Mouse (Mus musculus) forebrain, embryonic 10.5 days (tissue): Measurements from ENCODE around the gene Slc34a2. TPM values are rescaled to one million over a fixed set of nuclear protein-coding genes. Genes with fewer than 3 reads are reported as not detected.

ENCODE experiments used
- DNase-seq: peaks from one replicate; pipeline ENCODE4 v3.0.0-alpha.2; 2017; ENCODE audit warnings: low spot score; ENCODE audit errors: extremely low spot score
- H3K27ac ChIP-seq: fragments of 300-500 bp; sonication (generic); 2 replicates; pipeline ENCODE4 v1.5.1; 2016; ENCODE audit warnings: mild to moderate bottlenecking
- H3K27me3 ChIP-seq: fragments of 300-500 bp; sonication (generic); 2 replicates; pipeline ENCODE4 v1.6.1; 2016; ENCODE audit warnings: mild to moderate bottlenecking; ENCODE audit not compliant: poor library complexity, severe bottlenecking
- H3K36me3 ChIP-seq: fragments of 300-500 bp; sonication (generic); replicated peaks from 2 replicates; pipeline ENCODE4 v1.6.1; 2016; ENCODE audit warnings: mild to moderate bottlenecking, moderate library complexity
- H3K4me1 ChIP-seq: fragments of 300-500 bp; sonication (generic); 2 replicates; pipeline ENCODE4 v1.6.1; 2016
- H3K4me3 ChIP-seq: fragments of 300-500 bp; sonication (generic); 2 replicates; pipeline ENCODE4 v1.5.1; 2016; ENCODE audit warnings: mild to moderate bottlenecking, moderate library complexity
- H3K9me3 ChIP-seq: fragments of 300-500 bp; sonication (generic); 2 replicates; pipeline ENCODE4 v1.6.1; 2016; ENCODE audit warnings: mild to moderate bottlenecking, moderate library complexity
- WGBS: fragments of 180-500 bp; shearing (Covaris S2); methylation state at CpG from one replicate; pipeline ENCODE4 v1.1.7; 2016; 5-methylcytosine and 5-hydroxymethylcytosine counted together
- polyA plus RNA-seq: library from polyadenylated mRNA; unstranded; fragments of >200 nt; fragmentation: Nextera tagmentation; extraction: Ambion mirVana; gene quantifications from 2 replicates; pipeline ENCODE4 v1.2.1, GENCODE M21; 2016

Slc34a2 gene
- not detected in 2 replicates for polyA plus RNA-seq

DNA sequence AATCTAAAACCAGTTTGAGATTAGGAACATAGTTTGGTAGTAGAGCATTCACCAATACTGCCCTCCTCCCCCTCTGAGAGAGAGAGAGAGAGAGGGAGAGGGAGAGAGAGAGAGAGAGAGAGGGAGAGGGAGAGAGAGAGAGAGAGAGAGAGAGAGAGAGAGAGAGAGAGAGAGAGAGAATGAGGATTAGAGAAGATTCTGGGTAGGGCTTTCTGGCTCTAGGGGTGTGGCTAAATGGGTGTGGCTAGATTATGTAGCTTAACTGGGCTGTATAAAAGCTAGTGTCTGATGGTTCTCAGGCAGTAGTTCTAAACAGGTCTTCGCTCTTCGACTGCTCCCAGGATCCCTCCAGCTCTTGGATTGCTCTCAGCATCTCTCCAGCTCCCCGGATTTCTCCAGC, at the start of gene Slc34a2:
Gene Slc34a2 (plus strand): TSS at position 301 of the 400 bp plus-strand sequence.
- WGBS, result 91% methylated on average over 3 of the region's 3 CpGs
- Histone ChIP-seq H3K27ac (no peak within 1 kb of the TSS), H3K9me3 (no peaks in the 10 kb centered on the region), H3K4me3 (no peak within 1 kb of the TSS), H3K27me3 (no peaks in the 10 kb centered on the region), H3K4me1 (no peaks in the 10 kb centered on the region), H3K36me3 (no peaks in the 10 kb centered on the region)
- no peak for DNase-seq

DNA sequence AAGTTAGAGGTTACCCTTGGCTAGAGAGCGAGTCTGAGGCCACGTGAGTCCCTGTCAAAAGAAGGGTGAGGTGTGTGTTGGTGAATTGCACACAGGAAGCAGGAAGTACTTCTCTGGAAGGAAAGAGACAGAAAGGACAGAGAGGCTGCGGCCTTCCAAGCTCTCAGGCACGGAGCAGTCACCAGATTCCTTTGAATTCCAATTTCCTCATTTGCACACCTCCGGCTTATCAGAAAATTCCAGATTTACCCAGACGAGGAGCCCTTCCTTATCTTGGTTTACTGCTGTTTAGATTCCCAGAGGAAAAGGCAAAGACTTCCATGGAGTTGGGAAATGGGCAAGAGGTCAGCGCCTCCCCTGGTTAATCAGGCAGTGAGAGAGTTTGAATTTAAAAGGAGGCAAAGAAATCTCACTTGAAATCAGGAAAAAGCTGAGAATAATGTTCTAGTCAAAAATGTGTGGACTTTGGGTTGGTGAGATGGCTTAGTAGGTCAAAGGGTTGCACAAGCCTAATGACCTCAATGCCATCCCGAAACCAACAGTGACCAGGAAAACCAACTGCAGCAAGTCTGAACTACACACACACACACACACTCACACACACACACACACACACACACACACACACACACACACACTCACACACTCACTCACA, 47.1 kb upstream of the Slc34a2 start:
- H3K27ac ChIP-seq, result no peak overlapping the region
- H3K27me3 ChIP-seq, result no peaks in the 10 kb centered on the region
- no peak overlapping the region for H3K4me3 ChIP-seq
- peaks cover under 1% of the 10 kb centered on the region; the same call in 1 of the 2 replicates for H3K4me1 ChIP-seq
- DNase-seq, result no peak
- WGBS, result 86% methylated on average over 8 of the region's 8 CpGs
- no peaks in the 10 kb centered on the region for H3K36me3 ChIP-seq
- no peaks in the 10 kb centered on the region for H3K9me3 ChIP-seq

DNA sequence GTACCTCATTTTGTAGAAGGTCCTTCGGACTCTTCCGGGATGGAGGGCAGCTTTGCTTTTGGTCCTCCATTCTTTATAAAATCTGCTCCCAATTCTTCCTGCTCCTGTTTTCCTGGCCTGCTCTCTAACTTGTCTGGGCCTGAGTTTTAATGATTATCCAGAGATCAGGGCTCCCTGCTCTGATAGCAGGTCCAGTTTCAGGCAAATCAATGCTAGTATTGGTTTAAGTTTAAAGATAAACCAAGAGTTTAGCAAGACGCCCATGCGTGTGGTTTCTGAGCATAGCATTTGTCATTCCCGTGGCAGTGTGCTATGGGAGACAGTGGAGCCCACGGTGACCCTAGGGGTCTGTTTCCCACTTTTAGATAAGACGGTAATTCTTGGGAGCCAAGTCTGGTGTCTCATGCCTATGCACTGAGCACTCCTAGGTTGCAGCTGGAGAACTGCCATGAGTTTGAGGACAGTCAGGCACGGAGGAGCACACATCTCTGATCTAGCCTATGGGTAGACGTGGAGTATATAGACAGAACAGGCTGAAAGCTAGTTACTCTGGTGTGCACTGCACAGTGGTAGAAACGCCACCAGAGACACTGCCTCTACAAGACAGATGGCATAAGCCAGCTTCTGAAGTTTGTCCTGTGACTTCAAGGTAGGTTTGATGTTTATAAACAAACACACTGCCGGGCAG, 45.5 kb upstream of the Slc34a2 start:
- Histone ChIP-seq H3K36me3 (no peaks in the 10 kb centered on the region), H3K4me3 (no peak overlapping the region), H3K4me1 (peaks cover 15% of the 10 kb centered on the region), H3K27ac (no peak overlapping the region), H3K27me3 (no peaks in the 10 kb centered on the region), H3K9me3 (no peaks in the 10 kb centered on the region)
- WGBS, result 94% methylated on average over 11 of the region's 11 CpGs
- DNase-seq, result no peak

DNA sequence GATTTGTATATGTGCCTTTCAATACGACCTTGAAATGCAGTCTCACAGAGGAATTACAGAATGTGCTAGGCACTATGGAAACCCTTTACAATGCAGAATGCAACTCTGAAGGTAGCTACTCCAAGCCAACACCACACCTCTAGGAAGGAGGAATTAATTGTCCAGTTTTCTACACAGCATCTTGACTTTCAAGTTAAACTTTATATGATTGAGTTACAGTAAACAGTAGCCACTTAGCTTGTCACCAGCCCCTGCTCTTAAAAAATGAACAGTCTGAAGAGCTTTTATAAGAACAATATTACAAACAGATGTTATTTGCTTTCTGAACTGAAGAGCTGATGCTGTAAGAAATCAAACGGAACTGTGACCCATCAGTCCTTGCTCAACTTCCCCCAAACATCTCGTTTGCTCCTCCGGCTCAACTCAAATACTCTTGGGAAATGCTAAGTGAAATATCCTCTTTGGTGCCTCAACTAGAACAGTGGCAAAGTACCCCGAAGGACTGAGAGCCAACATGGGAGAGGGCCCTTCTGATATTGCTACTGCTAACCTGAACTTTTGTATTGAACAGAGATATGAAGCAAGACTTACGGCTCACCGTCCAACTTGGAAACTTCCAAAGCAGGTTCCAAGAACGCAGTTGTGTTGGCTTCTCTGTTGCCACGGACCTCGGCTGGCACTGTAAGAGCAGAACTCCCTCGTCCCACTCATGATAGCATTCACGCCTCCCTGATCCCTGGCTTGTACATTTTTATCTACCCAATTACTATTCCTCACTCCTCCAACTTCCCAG, 44.2 kb upstream of the Slc34a2 start:
- no peaks in the 10 kb centered on the region for H3K9me3 ChIP-seq
- H3K27ac ChIP-seq, result no peak overlapping the region
- H3K36me3 ChIP-seq, result no peaks in the 10 kb centered on the region
- peaks cover 15% of the 10 kb centered on the region for H3K4me1 ChIP-seq
- H3K4me3 ChIP-seq, result no peak overlapping the region
- 88% methylated on average over 12 of the region's 12 CpGs for WGBS
- DNase-seq, result no peak
- H3K27me3 ChIP-seq, result no peaks in the 10 kb centered on the region; the same call in 1 of the 2 replicates

DNA sequence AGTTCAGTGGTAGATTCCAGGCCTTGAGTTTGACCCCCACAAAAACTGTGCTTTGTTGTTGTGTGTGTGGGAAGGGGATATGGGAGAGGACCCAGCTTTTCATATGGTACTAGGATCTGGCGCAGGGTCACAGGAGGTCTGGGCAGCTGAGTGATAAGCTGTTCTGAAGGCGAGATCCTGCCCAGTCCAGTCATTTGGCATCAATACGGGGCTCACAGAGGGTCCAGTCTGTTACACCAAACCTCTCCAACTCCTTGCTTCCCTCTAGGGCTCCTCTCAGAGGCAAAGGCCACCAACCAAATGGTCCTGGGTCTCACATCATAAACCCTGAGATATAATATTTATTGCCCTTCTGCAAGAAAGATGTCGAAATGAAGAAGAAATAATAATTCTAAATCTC, 42.4 kb upstream of the Slc34a2 start:
- DNase-seq, result no peak
- WGBS, result 87% methylated on average over 4 of the region's 4 CpGs
- no peak overlapping the region for H3K4me3 ChIP-seq
- no peaks in the 10 kb centered on the region for H3K9me3 ChIP-seq
- H3K27ac ChIP-seq, result no peak overlapping the region; the same call in 1 of the 2 replicates
- H3K27me3 ChIP-seq, result no peaks in the 10 kb centered on the region; the same call in 1 of the 2 replicates
- H3K4me1 ChIP-seq, result peaks cover 15% of the 10 kb centered on the region
- no peaks in the 10 kb centered on the region for H3K36me3 ChIP-seq

DNA sequence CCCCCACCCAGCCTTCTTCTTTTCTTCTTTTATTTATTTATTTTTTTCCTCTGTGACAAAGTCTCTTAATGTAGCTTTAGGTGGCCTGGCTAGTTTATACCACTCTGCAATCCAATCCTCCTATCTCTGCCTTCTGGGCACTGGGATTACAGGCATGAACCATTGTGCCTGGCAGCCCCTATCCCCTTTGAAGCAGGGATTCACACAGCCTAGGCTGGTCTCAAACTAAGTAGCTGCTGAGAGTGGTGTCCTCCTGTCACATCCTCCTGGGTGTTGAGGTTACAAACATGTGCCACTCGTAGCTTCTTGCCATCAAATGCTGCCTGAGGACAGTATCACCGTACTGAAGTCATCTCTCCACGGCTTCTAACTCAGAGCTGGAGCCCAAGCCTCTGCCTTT, 41.7 kb upstream of the Slc34a2 start:
- H3K4me3 ChIP-seq, result no peak overlapping the region
- 30% methylated on average over 3 of the region's 3 CpGs for WGBS
- no peak for DNase-seq
- no peaks in the 10 kb centered on the region; the same call in 1 of the 2 replicates for H3K27me3 ChIP-seq
- H3K27ac ChIP-seq, result peak overlapping the region; percentile 76
- H3K4me1 ChIP-seq, result peaks cover 15% of the 10 kb centered on the region
- H3K36me3 ChIP-seq, result no peaks in the 10 kb centered on the region
- no peaks in the 10 kb centered on the region for H3K9me3 ChIP-seq

DNA sequence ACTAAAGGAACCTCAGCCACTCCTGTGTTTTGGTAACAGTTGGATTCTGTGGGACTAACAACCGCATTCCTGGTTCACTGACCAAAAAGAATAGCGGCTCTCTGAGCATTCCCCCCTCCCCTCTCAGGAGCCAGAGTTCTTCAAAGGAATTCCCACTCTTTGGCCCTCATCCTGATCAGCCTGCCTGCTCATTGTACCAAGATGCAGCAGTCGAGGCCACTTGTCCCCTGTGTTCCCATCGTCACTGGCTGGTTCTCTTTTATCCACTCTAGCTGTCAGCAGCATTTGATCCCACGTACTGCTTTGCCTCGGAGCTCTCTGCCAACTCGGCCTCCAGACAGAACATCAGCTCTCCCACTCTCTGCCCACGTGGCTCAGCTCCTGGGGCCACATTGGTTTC, 41.3 kb upstream of the Slc34a2 start:
- no peak overlapping the region for H3K4me3 ChIP-seq
- no peaks in the 10 kb centered on the region; the same call in 1 of the 2 replicates for H3K27me3 ChIP-seq
- H3K9me3 ChIP-seq, result no peaks in the 10 kb centered on the region
- WGBS, result 16% methylated on average over 8 of the region's 8 CpGs
- peaks cover 15% of the 10 kb centered on the region for H3K4me1 ChIP-seq
- peak overlapping the region; percentile 76 for H3K27ac ChIP-seq
- peak; percentile 51 for DNase-seq
- no peaks in the 10 kb centered on the region for H3K36me3 ChIP-seq

DNA sequence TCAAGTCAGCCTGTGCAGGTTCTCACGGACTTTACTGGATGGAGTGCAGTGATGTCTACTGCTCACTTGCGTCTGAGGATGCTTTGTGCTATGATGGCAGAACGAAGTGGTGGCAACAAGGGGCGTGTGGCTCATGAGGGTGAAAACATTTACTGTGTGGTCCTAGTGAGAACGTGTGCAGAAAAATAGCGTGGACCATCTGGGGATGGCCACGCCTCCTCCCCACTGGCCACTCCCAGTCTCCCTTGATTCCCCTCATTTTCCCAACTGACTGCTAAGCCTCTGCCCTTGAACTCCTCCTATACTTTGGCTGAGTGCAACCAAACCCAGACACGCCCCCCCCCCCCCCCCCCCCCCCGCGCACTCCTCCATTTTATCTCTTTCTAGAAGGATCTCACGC, 40.8 kb upstream of the Slc34a2 start:
- peak overlapping the region; percentile 76 for H3K27ac ChIP-seq
- 79% methylated on average over 9 of the region's 11 CpGs for WGBS
- DNase-seq, result no peak
- H3K4me3 ChIP-seq, result no peak overlapping the region
- no peaks in the 10 kb centered on the region for H3K9me3 ChIP-seq
- H3K4me1 ChIP-seq, result peaks cover 15% of the 10 kb centered on the region
- H3K36me3 ChIP-seq, result no peaks in the 10 kb centered on the region
- no peaks in the 10 kb centered on the region; the same call in 1 of the 2 replicates for H3K27me3 ChIP-seq

DNA sequence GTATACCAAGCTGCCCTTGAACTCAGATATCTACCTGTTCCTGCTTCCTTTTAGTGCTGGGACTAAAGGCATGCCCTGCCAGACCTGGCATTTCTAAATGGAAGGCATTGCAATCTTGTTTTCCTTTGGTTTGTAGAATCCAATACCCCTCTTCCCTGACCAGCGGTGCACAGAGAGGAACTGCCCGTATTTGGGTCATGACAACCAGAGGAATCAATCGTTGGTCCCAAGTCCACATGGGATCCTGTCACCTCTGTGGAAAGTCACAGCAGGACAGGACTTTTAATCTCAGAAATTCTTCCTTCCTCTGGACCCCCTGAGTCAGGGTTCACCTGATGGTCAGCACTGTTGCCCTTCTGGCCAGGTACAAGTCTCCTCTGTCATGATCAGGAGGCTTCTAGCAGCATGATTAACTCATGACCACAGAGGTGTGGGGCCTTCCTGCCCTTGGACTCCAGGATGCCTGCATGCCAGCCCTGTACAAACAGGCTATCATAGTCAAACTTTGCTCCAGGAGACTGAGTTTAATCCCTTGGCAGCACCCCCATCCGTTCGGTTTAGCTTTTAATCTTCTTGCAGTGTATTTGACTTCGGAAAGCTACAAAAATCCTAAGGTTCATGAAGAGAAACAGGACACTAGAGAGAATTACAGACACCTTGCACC, 39.7 kb upstream of the Slc34a2 start:
- no peak for DNase-seq
- Histone ChIP-seq H3K9me3 (no peaks in the 10 kb centered on the region), H3K4me3 (no peak overlapping the region), H3K27me3 (no peaks in the 10 kb centered on the region; the same call in 1 of the 2 replicates), H3K4me1 (peaks cover 15% of the 10 kb centered on the region), H3K27ac (no peak overlapping the region), H3K36me3 (no peaks in the 10 kb centered on the region)
- WGBS, result 89% methylated on average over 6 of the region's 6 CpGs

DNA sequence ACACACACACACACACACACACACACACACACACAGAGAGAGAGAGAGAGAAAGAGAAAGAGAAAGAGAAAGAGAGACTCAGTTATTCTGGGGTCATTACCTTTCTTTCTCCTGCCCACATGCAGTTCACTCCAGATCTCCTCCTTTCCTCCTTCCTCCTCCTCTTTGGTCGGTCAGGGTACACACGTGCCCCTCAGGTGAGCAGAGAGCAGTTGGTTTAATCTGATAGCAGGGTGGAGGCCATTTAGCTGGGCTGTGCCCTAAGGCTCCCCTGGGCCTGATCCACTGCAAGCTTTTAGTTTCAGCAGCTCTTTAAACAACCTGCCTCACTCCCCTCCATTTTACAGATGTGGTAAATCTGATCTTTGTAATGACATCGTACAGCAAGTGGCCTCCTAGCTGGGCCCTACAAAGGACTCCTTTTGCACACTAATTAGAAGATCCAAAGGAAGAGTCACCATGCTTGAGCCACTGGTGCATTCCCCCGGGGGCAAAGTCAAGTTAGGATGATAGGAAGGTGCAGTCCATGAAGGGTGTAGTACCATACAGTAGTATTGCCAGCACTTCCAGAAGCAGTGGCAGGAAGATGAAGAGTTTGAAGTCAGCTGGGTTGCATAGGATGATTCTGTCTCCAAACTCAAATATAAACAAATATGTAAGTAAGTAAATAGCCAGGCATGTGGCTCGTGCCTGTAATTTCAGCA, 37.6 kb upstream of the Slc34a2 start:
- Histone ChIP-seq H3K9me3 (peaks cover 2% of the 10 kb centered on the region; the same call in 1 of the 2 replicates), H3K27me3 (no peaks in the 10 kb centered on the region; the same call in 1 of the 2 replicates), H3K27ac (no peak overlapping the region), H3K36me3 (no peaks in the 10 kb centered on the region), H3K4me3 (no peak overlapping the region), H3K4me1 (peaks cover 15% of the 10 kb centered on the region)
- 53% methylated on average over 5 of the region's 5 CpGs for WGBS
- no peak for DNase-seq

DNA sequence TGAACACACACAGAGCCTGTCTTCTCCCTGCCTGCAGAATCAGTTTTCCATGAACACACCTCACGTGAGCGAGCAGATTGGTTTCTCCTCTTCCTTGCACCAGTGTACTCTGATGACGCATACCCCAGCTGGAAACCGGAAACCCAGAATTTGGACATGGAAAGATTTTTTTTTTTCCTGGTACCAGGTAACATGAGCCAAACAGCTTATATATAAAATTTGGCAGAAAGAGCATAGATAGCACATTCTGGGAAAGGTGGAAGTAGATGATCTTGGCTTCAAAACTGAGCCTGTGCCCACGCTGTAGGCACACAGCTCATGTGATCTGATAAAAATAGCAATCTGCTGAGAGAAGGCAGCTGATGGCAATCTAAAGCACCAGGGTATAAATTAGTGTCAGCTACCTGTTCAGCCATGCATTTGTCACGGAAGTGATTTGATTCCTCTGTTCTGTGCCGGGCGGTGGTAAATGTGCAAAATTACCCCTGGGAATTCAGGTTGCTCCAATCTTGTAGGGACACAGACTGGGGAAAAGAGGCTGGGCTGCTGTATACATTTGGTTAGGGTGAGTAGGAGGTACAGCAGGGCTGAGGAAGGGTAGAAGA, 35.2 kb upstream of the Slc34a2 start:
- 89% methylated on average over 8 of the region's 8 CpGs for WGBS
- Histone ChIP-seq H3K27ac (no peak overlapping the region), H3K36me3 (no peaks in the 10 kb centered on the region), H3K4me3 (no peak overlapping the region), H3K4me1 (no peaks in the 10 kb centered on the region), H3K27me3 (no peaks in the 10 kb centered on the region; the same call in 1 of the 2 replicates), H3K9me3 (peaks cover 6% of the 10 kb centered on the region; the same call in 1 of the 2 replicates)
- DNase-seq, result no peak
